Mouse (Mus musculus): ENCODE measurements at regions not wholly inside any gene's neighbourhood (a gene's known extent, or its start where the extent isn't known, plus 50 kb on each side); places are given as distances from the start of the nearest gene placed in this dataset.

DNA sequence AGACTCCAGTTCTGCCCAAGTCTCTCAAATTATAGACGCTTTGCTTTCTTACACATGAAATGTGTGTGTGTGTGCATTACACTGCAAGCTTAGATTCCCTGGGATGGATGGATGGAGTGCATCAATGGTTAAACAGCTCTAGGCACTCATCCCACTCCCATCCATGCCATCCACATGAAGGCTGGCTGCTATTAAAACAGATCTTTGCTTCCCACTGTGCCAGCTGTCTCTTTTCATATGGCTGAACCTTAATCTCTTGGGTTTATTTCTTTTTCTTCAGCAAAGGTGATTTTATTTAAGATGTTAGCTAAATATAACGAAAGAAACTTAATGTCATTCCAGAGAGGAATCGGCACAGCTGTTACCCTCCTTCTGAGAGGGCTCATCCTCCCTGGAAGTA lies 405.0 kb downstream of the Edem1 start:
- TF ChIP-seq POLR2A (IDR thresholded peaks at IDR 0.05; ENCODE audit: borderline replicate concordance, insufficient read depth, low read length) = no peak
- no peak for TF ChIP-seq CTCF (IDR thresholded peaks at IDR 0.05; ENCODE audit: borderline replicate concordance, insufficient read depth, low read depth, low read length)
